Mouse (Mus musculus) layer of hippocampus, adult 2 months (tissue): ENCODE results near the gene Tlr5. TPM values are rescaled to one million over a fixed set of nuclear protein-coding genes. Genes with fewer than 3 reads are reported as not detected.

Experiments used
- DNase-seq, 2 experiments: peaks; one replicate each; pipeline ENCODE4 v3.0.0; 2022; ENCODE audit warnings: low spot score in 2 of 2
- H3K27ac ChIP-seq: fragments of 200-600 bp; 2 replicates; pipeline ENCODE4 v1.8.1; 2022
- H3K4me3 ChIP-seq: fragments of 200-600 bp; 2 replicates; pipeline ENCODE4 v1.8.1; 2022; ENCODE audit warnings: mild to moderate bottlenecking
- CTCF ChIP-seq: fragments of 200-600 bp; conservative IDR thresholded peaks from 2 replicates; pipeline ENCODE4 v1.8.1; 2022; ENCODE audit warnings: antibody characterized with exemption, mild to moderate bottlenecking, moderate library complexity
- total RNA-seq, 2 experiments: library from RNA; stranded (reverse); gene quantifications; 2 replicates each; pipeline ENCODE4 v1.2.3; 2021

Tlr5 gene
- total RNA-seq, 2 experiments from 2014 or later: 0.22 to 0.44 TPM

DNA sequence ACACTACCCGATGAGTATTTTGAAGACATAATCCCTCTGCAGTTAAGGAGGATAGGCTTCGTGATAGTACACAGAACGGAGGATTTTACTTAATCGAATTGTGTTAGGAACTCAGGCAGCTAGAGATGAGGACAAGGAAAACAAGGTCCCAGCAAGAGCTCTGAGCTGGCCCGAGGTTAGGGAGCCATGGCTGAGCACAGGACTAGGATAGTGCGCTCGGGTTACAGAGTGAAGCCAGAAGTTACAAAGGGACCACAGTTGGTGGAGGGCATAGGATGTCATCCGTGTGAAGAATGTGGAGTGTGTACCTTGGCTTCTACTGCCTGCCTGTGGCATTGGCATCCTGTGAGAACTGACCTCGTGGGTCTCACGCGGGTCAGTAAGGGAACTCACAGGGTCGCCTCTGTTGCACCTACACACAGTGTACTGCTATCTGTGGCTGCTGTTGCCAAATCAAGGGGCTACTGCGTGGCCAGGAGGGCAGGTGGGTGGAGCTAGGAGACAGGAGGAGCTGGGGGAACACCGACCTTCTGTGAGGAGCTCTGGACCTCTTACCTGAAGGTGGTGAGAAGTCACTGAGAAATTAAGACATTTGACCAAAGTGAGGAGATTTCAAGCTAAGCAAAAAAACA is 29.0 kb downstream of the Tlr5 start:
- Histone ChIP-seq H3K27ac (peak overlapping the region; percentile 16; the same call in 1 of the 2 replicates), H3K4me3 (peak overlapping the region; percentile 48)
- TF ChIP-seq CTCF: no peak
- no peak for DNase-seq

DNA sequence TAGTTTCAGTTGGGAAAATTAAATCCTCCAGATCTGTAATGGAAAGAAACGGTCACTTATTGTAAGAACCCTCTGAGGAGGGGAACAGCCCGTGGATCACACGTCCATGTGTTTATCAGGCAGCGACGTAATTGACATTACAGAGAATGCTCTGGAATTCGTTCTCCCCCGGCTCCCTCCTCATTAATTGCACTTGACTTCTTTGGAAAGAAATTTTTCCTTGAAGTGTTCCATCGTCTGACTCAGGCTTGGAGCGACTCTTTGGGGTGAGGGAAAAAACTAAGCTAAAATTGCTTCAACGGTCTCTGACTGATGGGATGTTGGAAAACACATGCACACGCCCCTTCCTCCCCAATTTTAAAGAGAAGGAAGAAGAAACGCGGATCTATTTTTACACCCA is 31.7 kb downstream of the Tlr5 start:
- no peak for TF ChIP-seq CTCF
- DNase-seq: no peak
- Histone ChIP-seq H3K4me3 (no peak overlapping the region), H3K27ac (no peak overlapping the region)

DNA sequence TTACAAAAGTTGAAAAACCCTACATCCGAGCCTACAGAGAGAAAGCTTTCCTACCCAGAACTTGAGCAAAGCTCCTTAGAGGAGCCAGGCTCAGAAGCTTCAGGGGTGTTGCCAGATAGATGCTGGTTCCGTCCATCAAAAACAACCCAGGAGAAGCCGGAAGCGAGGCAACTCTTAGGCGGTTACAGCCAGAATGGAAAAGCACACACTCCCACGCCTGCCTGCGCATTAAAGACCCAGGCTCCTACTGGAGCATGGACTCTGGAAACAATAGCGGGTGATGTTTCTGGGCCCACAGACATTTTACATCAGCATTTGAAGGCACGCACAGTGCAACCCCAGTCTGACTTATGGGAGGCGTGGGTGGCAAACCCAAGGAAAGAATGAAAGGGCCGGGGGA is 32.2 kb downstream of the Tlr5 start:
- TF ChIP-seq CTCF: no peak
- H3K4me3 ChIP-seq: no peak overlapping the region
- no peak overlapping the region for H3K27ac ChIP-seq
- no peak for DNase-seq

DNA sequence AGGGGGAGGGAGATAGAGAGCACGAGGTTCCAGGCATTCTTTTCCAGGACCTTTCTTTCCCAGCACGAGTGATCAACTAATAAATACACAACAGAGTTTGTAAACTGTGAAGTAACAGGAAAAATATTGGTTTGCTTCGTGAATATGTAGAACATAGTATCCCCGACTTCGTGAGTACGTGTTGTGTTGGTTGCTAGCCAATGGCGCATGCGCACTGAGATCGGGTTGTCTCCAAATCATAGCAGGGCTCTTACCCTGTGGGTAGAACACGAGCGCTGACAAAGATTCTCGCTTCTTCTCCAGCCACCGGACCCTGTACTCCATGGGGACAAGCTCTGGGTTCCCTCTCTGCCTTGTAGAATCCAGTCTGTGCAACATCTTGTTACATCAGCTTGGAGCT is 33.2 kb downstream of the Tlr5 start:
- H3K4me3 ChIP-seq: no peak overlapping the region
- no peak for DNase-seq
- no peak overlapping the region for H3K27ac ChIP-seq
- TF ChIP-seq CTCF: no peak

DNA sequence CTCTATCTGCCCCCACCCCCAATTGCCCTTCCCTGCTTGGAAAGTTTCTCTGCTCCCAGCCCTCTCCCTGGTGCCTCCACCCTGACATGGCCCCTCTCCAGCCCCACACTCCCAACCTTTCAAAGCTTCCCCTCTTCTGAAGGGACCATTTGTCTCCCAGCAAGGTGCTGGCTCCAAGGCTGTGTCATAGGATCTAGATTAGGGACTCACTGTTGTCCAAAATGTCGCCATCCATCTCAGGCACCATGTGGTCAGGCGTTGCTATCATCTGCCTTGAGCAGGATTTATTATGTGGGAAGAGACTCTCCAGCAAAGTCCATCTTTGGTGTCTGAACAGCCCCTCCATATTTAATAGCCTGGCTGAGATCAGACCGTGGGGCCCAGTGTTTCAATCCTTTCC is 34.1 kb downstream of the Tlr5 start:
- TF ChIP-seq CTCF: no peak
- no peak for DNase-seq
- Histone ChIP-seq H3K27ac (no peak overlapping the region), H3K4me3 (no peak overlapping the region)

DNA sequence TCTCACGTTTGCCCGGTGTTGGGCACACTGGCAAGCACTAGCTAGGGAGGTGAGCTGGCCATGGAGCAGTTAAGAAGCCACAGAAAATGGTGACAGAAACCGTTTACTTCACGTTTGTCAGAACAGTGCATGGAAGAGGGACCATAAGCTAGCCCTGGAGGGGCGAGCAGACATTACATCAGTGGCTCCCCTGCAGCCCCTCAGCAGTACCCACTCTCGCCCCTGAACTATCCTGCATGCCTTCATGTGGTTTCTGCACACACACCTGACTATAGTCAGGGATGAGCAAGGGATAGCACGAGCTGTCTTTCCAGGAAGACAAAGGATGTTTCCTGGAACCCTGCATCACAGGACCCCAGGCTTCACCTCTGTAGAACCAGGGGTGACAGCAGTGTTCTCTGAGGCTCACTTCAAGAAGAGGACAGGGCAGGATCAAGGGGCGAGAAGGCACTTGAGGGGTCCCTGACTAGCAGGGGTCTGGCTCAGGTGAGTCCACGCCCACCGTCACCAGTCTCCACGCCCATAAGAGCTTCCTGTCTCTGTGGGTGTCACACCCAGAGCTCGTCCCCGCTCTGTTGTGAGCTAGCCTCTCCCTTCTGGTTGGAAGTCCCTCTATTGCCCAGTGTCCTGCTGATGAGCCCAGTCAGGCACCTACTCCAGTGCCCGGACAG is 35.6 kb downstream of the Tlr5 start:
- TF ChIP-seq CTCF: no peak
- no peak overlapping the region for H3K4me3 ChIP-seq
- no peak overlapping the region for H3K27ac ChIP-seq
- no peak for DNase-seq

DNA sequence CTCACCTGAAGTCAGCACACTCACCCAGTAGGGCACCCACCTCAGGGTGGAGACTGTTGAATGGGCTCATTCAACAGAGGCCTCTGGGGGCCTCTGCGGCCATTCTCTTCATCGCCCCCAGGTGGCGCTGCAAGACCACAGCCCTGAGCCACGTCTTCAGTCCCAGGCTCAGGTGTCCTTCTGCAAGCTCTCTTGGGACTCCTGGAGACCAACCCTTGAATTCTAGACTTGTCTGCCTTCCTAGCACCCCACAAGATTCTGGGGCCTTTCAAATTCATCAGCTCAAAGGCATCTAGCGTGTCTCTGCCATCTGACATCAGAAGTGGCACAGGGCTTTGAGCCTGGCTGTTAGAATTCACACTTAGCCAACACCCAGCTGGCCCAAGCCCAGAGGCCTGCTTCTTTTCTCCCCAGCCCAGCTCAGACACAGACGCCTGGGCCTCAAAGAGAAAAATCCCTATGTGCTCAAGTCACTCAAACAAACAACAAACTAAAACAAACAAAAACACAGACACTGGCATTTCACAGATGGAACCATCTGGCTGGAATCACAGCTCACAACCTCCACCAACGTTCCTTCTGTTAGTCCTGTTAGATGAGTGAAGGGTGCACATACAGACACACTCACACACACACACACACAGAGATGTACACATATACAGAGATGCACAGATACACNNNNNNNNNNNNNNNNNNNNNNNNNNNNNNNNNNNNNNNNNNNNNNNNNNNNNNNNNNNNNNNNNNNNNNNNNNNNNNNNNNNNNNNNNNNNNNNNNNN is 36.6 kb downstream of the Tlr5 start:
- peak; percentile 100 for TF ChIP-seq CTCF
- no peak overlapping the region for H3K4me3 ChIP-seq
- no peak overlapping the region for H3K27ac ChIP-seq
- peak in 1 of 2 experiments; percentile 78 for DNase-seq

Other genes starting within 250 kb of the Tlr5 start
- under 1 TPM; 0.23 to 0.34 TPM for gene Ccdc185, start 205.6 kb upstream of the Tlr5 start, total RNA-seq
- gene Susd4, start 190.9 kb upstream of the Tlr5 start, total RNA-seq: 100 to 1,000 TPM; 127 to 135 TPM